Mouse (Mus musculus) brain, embryonic 18.5 days (tissue): ENCODE data around the gene Nrf1.

Experiments used
- DNase-seq: peaks from one replicate; pipeline ENCODE4 v3.0.0-alpha.2; 2012; ENCODE audit warnings: low read depth, low spot score

Gene Nrf1

GRCm38 (mm10) chr6:30175225-30175917 lies 127.6 kb downstream of the Nrf1 start:
- no peak for DNase-seq

GRCm38 (mm10) chr6:30175918-30176421 lies 128.2 kb downstream of the Nrf1 start:
- no peak for DNase-seq

- DNase-seq = no peak
Measured at GRCm38 (mm10) chr6:30176496-30176895, 128.7 kb downstream of the Nrf1 start.

GRCm38 (mm10) chr6:30177305-30177704 lies 129.5 kb downstream of the Nrf1 start:
- no peak for DNase-seq

GRCm38 (mm10) chr6:30178023-30178639 lies 130.3 kb downstream of the Nrf1 start:
- DNase-seq = no peak

GRCm38 (mm10) chr6:30179046-30179445 lies 131.3 kb downstream of the Nrf1 start:
- no peak for DNase-seq

GRCm38 (mm10) chr6:30180321-30180720 lies 132.5 kb downstream of the Nrf1 start:
- DNase-seq = no peak

GRCm38 (mm10) chr6:30182038-30182437 lies 134.2 kb downstream of the Nrf1 start:
- no peak for DNase-seq

- DNase-seq = no peak
Measured at GRCm38 (mm10) chr6:30183624-30184023, 135.8 kb downstream of the Nrf1 start.

- no peak for DNase-seq
Measured at GRCm38 (mm10) chr6:30195656-30196055, 147.9 kb downstream of the Nrf1 start.

- DNase-seq = no peak
Measured at GRCm38 (mm10) chr6:30196143-30196542, 148.4 kb downstream of the Nrf1 start.
